Mouse (Mus musculus) layer of hippocampus, adult 18-20 months (tissue): ENCODE measurements around the gene Rnf152. TPM values are rescaled to one million over a fixed set of nuclear protein-coding genes. Genes with fewer than 3 reads are reported as not detected.

ENCODE experiments used
- DNase-seq, 2 experiments: peaks; one replicate each; pipeline ENCODE4 v3.0.0; 2022; ENCODE audit warnings: low spot score in 2 of 2
- total RNA-seq, 2 experiments: library from RNA; stranded (reverse); gene quantifications; 2 replicates each; pipeline ENCODE4 v1.2.3; 2021

Gene Rnf152
- total RNA-seq, 2 experiments from 2014 or later: 2.0 to 2.7 TPM

DNA sequence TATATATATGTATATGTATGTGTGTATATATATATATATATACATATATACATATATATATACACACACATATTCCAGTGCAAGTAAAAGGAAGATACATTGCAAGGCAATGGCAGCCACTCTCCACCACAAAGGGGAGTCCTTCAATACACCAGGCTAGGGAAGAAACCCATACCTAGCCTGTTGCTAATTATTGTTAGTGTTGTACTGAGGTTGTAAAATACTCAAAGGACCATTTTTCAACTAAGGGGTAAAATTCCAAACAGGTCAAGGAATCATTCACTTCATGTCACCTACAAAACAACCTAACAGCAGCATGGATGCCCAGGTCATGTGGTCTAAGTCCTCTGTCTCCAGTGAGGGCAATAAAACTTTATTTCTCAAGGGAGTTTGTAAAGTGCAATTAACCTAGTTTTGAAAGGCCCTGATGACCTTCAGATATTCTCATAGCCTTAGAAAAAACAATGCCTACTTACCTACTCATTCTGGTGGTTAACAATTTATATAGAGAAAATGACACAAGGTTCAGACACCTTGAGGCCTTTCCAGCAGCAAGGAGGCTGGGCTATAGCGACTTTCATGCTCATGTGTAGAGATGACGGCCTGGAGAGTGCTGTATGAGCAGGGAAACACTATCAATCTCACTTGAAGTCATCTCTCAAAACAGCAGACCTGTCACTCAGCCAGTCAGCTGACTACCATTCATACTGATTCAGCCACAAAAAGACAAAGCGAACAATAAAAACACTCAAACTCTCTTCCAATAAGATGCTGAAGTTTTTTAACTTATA, 42.3 kb downstream of the Rnf152 start:
- no peak for DNase-seq

DNA sequence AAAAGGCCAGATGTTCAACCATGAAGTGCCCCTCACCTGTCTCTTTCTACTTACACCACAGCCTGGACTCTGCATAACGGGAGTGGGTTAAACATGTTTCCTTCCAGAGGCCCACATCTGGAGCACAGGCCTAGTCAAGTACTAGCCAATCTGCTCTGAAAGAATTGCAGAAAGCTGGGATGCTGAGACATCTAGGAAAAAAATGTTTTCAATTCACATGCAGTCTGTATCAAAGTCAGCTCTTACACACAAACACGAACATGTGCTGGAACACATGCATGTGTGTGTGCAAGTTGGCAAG, 44.0 kb downstream of the Rnf152 start:
- DNase-seq: no peak

DNA sequence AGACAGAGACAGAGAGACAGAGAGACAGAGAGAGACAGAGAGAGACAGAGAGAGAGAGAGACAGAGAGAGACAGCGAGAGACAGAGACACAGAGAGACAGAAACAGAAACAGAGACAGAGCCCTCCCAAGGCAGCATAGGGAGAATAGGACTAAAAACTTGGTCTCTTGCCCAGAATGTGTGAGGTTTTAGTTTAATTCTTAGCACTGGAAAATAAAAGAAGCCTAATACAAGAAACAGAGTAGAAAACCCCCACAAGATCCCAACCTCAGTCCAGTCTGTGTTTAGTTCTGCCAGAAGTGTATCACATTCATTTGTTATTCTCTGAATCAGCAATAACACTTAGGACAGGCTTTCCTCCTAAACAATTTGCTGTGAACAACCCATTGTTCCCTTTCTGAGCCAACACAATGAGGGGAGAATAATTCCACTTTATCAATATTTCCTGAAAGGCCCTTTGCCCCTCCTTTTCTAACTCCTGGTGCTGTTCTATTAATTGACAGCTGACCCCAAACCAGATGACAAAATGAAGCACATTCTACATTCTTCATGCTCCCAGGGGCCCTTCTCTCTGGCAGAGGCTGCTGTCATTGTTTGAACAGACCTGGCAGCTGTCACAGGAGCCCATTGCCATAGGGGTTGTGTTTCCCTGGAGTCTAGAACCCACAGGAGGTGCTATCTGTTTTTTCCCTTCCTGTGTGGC, 44.5 kb downstream of the Rnf152 start:
- no peak for DNase-seq

DNA sequence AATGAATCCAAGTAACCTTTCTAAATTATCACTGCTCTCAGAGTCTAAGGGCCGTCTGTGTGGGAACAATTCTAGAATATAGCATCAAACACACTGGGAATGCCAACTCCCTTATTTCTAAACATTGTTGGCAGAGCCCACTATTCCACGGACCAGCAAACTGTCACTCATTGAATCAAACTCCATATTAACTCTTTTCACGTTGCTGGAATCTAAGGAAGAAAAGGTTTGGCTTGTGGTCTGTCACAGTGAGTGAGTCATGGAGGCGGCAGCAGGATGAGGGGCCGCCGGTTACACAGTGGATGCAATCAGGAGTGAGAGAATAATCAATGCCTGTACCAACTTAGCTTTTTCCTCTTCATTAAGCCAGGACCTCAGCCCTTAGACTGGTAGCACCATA, 54.3 kb downstream of the Rnf152 start:
- DNase-seq: no peak

DNA sequence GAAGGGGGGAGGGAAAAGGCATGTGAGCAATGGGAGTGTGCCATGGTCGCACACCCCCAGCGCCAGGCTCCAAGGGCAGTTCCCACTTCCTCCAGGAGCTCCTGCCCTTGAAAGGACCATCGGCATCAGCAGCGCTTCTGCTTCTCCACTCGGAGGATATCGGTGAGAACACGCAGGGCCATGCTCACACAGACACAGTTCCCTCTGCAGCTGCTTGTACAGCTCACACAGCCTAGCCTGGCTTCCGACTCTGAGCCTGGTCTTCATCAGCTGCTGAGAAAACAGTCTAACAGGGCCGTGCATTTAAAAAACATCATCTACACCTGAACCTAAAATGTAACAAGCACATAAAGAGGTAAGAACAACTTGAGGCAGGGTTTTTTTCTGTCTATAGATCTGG, 54.7 kb downstream of the Rnf152 start:
- peak in 1 of 2 experiments; percentile 3 for DNase-seq

DNA sequence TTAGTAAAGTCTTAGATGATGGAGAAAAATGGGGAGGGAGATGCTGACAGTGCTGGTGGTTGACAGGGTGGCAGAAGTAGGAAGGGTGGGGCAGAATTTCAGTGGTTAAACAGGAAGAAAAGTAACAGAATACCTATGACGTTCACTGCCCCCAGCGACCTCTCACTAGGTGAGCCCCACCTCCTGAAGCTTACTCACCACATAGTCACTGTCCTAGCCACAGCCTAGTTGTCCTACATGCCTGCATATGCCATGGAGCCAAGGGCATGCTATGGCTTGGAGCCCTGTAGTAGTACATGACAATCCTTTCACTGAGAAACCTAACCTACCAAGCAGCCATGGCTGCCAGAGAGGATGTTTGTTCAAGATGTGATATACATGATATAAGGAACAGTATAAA, 64.7 kb downstream of the Rnf152 start:
- no peak for DNase-seq

DNA sequence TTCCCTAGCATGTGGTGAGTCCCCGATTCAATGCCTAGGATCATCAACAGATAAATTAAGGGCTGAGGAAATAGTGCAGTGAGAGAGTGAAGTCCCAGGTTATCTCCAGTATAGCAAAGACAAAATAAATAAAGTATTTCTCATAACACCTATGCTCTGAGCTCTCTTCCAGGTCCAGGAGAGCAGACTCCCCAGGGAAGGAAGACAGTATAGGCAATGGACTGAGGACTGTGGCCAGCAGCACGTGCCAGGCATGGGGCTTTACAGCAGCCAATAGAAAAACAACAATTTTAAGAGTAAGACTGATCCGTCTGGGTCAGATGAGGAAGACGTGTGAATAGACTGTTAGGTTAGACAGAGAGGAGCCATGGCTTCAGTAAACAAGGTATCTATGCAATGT, 69.0 kb downstream of the Rnf152 start:
- no peak for DNase-seq

DNA sequence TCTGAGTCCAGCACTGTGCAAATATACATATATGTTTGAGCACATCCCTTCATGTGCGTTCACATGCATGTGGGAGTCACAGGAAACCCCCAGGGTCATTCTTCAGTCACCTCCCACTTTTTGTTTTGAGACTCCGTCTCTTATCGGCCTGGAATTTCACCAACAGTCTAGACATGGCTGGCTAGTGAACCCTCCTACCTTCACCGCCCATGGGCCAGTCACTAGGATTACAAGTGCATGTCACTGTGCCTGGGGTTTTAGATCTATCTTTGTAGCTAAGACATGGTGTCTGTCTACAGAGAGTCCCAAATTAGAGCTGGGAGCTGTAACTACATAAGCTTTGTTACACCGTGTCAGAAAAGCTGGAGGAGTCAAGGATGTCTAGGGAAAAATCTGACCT, 69.6 kb downstream of the Rnf152 start:
- DNase-seq: no peak

DNA sequence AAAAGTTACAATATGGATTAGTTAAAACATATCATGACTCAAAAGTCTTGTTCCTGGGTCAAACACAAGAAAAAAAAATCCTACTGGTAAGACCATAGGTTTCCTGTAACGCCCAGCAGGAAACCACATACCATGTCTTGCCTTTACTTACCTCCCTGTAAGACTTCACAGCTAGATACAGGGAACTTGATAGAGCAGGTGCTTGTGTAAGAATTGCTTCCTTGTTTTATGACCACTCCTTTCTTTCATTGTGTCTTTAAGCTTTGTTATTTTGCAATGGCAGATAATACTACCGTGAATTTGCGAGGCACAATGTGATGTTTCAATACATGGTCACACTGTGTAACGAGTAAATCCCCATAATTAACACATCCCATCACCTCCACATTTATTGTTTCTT, 71.5 kb downstream of the Rnf152 start:
- no peak for DNase-seq

DNA sequence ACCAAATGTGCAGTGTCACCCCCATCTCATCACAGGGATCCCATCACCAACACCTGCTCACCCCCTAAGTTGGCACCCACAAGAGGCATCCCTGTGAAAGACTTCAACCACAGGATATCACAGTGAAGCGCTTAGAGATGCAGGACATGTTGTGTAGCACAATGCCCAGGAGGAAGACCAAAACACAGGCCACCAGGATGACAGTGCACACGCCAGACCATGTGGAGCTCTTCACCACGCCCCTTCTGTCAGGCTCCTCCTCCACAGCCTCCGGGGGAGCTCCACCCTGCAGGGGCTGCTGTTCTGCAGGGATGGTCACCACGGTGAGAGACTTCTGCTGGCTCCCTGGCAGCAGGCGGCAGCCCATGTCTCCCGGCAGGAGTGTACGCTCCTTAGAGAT, 72.4 kb downstream of the Rnf152 start:
- no peak for DNase-seq

DNA sequence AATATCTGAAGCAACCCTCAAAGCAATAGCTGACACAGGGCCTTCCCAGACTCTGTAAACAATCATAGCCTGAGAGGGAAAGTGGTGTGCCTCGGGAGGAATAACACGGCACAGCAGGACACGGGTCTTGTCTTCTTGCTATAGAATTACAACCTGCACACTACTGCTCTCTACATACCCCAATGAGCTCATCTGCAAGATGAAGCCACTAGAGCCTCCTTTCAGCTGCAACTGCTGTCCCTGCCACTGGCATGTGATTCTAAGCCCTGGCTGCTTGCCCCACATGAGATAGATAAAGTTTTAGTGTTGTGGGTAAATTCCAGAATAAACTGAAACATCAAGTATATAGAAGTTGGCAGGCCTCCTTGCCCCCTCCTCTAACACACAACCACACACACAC, 75.2 kb downstream of the Rnf152 start:
- no peak for DNase-seq

DNA sequence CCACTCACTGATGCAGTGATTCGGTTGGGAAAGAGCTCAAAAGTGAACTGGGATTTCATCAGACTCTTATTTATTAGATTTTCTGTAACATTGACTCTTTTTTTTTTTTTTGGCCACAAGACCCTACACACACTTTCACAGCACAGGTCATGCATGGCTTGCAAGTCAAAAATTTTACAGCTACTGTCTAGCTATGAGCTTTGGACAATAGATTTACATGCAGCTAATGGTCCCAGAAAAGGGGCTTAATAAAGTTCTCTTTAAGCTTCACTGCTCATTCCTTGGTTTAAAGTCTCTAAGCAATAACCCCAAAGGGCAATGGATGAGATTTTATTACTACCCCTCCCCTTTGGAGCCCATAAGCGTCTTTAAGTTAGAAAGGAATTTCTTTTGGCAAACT, 76.3 kb downstream of the Rnf152 start:
- DNase-seq: no peak

DNA sequence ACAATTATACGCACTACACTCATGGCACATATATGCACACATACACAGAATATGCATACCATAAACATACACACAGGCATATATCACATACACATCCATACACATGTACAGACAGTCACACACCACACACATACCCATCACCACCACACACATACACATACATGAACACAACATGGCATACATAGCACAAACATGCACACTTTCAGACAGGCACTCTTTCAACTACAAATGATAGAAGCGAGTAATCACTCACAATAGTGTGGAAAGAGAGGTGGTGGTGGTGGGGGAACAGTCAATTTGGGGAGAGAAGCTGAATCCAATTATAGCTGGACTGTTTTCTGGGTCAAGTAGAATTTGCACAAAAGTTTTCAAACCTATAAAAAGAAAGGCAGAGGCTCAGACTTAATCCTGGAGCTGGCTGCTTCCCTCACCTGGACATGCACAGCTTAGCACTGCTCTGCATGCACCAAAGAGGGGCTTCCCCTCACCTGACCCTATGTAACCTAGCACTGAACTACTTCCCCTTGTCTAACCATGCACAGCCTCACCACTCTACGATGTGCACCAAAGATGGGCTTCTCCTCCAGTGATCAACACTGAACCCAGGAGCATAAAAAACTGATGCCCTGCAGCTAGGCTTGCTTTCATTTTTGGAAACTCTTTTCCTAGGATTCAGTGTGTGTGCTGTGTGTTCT, 81.9 kb downstream of the Rnf152 start:
- DNase-seq: no peak

DNA sequence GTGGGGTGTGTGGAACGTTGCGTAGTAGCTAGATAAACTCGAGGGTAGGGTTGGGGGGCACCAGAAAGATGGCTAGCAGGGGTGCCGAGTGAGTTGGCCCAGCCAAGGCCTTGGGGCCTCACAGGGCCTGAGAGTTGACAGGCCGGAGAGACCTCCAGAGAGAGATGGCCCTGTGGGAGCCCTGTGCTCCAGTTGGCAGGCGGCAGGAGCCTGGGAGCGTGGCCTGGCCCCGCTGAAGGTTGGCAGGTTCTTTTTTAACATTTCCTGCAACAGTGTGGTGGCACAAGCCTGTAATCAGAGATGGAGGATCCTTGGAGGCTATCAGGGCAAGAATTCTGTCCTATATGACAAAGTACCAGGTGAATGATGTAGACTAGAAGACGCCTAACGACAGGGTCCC, 85.4 kb downstream of the Rnf152 start:
- DNase-seq: no peak

DNA sequence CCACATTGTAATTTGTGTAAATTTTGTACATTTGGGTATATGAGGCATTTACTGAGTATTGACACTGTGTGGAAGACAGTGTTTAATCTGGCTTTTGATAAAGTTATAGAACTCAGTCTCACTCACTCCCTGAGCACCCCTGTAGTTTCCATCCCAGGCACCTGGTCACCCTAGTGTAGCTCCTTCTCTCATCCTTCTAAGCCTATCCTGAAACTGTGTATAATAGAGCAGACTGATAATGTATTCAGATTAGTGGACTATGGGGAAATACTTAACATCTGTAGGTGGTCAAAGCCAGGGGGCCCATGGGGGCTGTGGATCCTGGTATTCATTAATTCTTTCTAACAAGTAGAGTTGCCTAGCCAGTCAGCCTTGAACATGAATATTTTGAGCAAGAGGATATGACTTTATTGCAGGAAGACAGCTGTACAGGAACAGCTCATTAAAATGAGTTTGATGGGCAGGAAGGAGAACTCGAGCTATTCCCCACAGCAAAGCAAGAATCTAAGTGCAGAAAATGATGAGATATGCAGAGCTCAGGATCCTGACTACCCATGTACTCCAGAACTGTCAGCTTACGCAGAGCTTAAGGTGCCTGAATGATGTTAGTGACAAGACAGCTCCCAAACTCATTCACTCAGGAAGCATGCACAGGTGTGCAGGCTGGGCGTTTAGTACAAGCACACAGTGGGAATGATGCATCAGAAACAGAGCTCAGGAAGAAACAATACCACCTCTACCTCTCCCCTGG, 93.1 kb downstream of the Rnf152 start:
- no peak for DNase-seq

DNA sequence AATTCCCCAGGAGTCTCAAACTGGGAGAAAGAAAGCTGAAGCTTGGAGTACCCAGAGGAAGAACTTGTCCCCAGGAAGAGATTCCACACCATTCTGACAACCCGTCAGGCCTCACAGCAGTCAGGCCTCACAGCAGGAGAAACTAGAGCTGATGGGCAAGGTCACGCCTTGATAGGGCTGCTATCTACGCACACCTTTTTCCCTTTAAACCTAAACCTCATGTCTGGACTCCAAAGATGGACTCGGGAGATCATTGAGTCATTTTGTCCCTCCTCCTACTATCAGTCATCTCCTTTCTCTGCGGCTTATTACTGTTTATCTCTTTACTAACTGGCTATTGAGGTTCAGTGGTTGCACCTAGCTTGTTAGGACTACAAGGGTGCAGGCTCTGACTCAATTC, 96.3 kb downstream of the Rnf152 start:
- no peak for DNase-seq

DNA sequence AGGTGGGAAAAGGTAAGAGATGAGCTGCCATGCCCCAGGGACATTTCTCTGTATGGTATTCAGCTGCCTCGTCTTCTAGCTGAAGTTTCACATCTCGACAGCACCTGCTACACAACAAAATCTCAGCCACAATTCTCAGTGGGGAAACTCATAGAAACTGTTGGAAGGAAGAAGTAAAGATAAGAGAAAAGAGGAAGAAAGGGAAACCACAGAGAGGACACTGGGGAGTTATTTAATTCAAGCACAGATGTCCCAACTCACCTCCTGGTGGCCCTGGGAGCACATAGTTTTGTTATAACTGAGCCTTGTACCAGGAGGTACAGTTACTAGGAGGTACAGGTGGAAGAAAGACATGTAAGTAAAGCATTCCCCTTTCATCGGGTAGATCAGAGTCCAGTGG, 99.3 kb downstream of the Rnf152 start:
- DNase-seq: no peak

DNA sequence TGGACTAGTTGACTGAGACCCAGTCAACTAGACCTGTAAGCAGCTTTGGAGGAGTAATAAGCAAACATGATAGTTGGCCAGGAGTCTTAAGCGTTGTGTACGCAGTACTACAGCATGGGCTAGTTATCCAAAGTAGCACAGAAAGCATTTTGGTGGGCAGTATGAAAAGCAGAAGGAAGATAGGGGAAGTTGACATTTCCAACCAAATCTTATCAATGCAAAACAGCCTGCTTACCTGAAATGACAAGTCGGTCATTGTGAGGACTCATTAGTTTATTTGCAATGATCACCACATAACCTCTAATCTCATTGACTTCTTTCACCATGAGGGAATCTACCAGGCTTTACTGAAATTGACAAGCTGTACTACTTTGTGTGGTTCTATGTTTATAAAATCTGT, 107.3 kb downstream of the Rnf152 start:
- no peak for DNase-seq

DNA sequence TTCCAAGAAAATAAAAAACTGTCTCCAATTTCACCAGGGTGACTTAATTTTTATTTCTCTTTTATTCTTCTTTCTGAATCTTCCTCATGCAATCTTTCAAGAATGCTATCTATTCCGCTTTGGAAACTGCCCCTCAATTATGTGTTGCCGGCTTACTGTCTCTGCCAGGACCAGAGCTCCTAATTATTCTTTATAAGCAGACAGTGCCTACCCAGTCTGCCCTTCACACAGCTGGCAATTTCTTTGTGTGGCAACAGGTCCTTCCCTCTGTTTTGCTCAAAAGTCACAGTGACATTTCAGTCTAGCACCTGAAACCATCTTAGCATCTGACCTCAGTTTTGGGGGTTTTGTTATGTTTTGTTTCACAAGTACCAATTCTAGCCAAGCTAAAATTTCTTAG, 109.9 kb downstream of the Rnf152 start:
- no peak for DNase-seq

DNA sequence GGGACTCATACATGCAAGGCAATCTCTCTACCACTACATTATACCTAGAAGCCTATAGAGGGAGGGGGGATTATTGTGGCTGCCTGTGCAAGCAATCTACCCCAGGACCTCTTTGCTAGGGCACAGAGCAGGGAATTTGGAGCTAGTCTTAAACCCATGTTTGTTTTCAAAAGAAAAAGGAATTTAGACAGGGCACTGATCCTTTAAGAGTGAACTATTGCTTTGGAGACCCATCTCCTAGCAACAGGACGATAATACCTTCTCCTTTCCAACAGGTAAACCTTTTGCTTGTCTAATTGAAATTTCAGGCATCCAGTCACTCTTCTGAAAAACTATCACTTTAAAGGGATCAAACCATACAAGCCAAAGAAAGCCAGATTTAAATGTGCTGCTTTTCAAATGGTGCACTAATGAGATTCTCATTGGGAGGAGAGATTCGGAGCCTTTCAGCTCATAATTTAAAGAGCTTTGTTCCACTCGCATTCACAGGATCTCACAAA, 110.4 kb downstream of the Rnf152 start:
- DNase-seq: no peak

DNA sequence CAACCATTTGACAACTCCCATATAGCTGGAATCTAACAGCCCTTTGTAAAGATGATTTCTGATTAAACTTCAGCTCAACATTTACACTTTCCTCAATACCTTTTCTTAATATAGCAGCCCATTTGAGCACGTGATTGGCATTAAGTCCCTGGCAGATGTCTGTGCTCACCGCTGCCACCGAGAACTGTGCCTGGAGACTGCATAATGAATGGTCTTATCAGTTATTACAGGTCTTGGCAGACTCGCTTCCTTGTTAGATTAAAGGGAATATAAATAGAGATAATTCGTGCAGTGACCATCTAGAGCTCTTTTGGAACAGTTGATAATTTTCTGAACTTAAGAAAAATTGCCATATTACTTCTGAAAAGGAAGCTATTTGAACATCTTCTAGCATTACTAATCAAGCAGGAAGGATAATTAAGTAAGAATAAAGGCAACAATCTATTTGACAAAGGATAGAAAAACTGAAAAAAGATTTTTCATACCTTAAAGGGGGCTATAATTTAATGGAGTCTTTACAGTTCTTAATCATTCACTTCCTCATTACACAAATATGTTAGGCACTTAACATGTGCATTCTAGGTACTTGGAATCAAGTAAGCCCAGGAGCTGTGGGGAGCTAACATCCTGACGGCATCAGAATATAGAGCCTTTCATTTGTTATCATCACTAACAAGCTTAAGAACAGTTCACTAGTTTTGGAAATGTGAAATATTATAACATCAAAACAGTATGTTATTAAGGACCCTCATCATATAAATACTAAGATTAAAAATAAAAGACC, 113.0 kb downstream of the Rnf152 start:
- DNase-seq: no peak
